Mouse (Mus musculus): ENCODE results near the gene Polr1c. TPM values are rescaled to one million over a fixed set of nuclear protein-coding genes. Genes with fewer than 3 reads are reported as not detected.

Gene Polr1c
- polyA plus RNA-seq, 1 experiment = 60.6 TPM

GRCm38 (mm10) chr17:46259675-46260074, 11.8 kb upstream of the Polr1c start:
- no peak for DNase-seq
- H3K27me3 ChIP-seq (ENCODE audit: control insufficient read depth, insufficient read depth, low read length) = no peaks in the 10 kb centered on the region; the same call in 1 of the 2 replicates
- no peak overlapping the region for H3K27ac ChIP-seq (ENCODE audit: control insufficient read depth, insufficient read depth, low read length)
- TF ChIP-seq POLR2A (IDR thresholded peaks at IDR 0.05; ENCODE audit: control insufficient read depth, extremely low read depth, insufficient read depth, low read length, poor library complexity) (no peak), CTCF (IDR thresholded peaks at IDR 0.05; ENCODE audit: borderline replicate concordance, control insufficient read depth, extremely low read depth, insufficient read depth, low read length, poor library complexity) (no peak)
- H3K36me3 ChIP-seq (ENCODE audit: control insufficient read depth, insufficient read depth, low read length) = peaks cover 51% of the 10 kb centered on the region
- no peaks in the 10 kb centered on the region for H3K4me1 ChIP-seq (replicated peaks; ENCODE audit: control insufficient read depth, insufficient read depth, low read length)
- 93% methylated on average over 17 of the region's 17 CpGs for WGBS
- no peak overlapping the region for H3K4me3 ChIP-seq (ENCODE audit: control insufficient read depth, insufficient read depth, low read length)

GRCm38 (mm10) chr17:46258279-46259053, 10.6 kb upstream of the Polr1c start:
- no peak for TF ChIP-seq POLR2A (IDR thresholded peaks at IDR 0.05; ENCODE audit: control insufficient read depth, extremely low read depth, insufficient read depth, low read length, poor library complexity)
- H3K4me3 ChIP-seq (ENCODE audit: control insufficient read depth, insufficient read depth, low read length) = no peak overlapping the region
- H3K27me3 ChIP-seq (ENCODE audit: control insufficient read depth, insufficient read depth, low read length) = peaks cover 6% of the 10 kb centered on the region; the same call in 1 of the 2 replicates
- DNase-seq = no peak
- peaks cover 6% of the 10 kb centered on the region for H3K4me1 ChIP-seq (replicated peaks; ENCODE audit: control insufficient read depth, insufficient read depth, low read length)
- no peak overlapping the region for H3K27ac ChIP-seq (ENCODE audit: control insufficient read depth, insufficient read depth, low read length)
- peaks cover 41% of the 10 kb centered on the region for H3K36me3 ChIP-seq (ENCODE audit: control insufficient read depth, insufficient read depth, low read length)
- WGBS = 95% methylated on average over 30 of the region's 30 CpGs

GRCm38 (mm10) chr17:46255147-46255546, 7.3 kb upstream of the Polr1c start:
- Histone ChIP-seq H3K27me3 (ENCODE audit: control insufficient read depth, insufficient read depth, low read length) (peaks cover 6% of the 10 kb centered on the region; the same call in 1 of the 2 replicates), H3K4me1 (replicated peaks; ENCODE audit: control insufficient read depth, insufficient read depth, low read length) (peaks cover 10% of the 10 kb centered on the region), H3K36me3 (ENCODE audit: control insufficient read depth, insufficient read depth, low read length) (peaks cover 37% of the 10 kb centered on the region), H3K27ac (ENCODE audit: control insufficient read depth, insufficient read depth, low read length) (no peak overlapping the region), H3K4me3 (ENCODE audit: control insufficient read depth, insufficient read depth, low read length) (no peak overlapping the region)
- 59% methylated on average over 6 of the region's 6 CpGs for WGBS
- TF ChIP-seq CTCF (IDR thresholded peaks at IDR 0.05; ENCODE audit: borderline replicate concordance, control insufficient read depth, extremely low read depth, insufficient read depth, low read length, poor library complexity) (no peak), POLR2A (IDR thresholded peaks at IDR 0.05; ENCODE audit: control insufficient read depth, extremely low read depth, insufficient read depth, low read length, poor library complexity) (no peak)
- no peak for DNase-seq

- Histone ChIP-seq H3K36me3 (ENCODE audit: control insufficient read depth, insufficient read depth, low read length) (peaks cover 33% of the 10 kb centered on the region), H3K27me3 (ENCODE audit: control insufficient read depth, insufficient read depth, low read length) (peaks cover 6% of the 10 kb centered on the region; the same call in 1 of the 2 replicates), H3K4me3 (ENCODE audit: control insufficient read depth, insufficient read depth, low read length) (peak overlapping the region; percentile 32), H3K4me1 (replicated peaks; ENCODE audit: control insufficient read depth, insufficient read depth, low read length) (peaks cover 14% of the 10 kb centered on the region), H3K27ac (ENCODE audit: control insufficient read depth, insufficient read depth, low read length) (no peak overlapping the region)
- 1% methylated on average over 51 of the region's 54 CpGs for WGBS
- peak; percentile 27 for DNase-seq
- TF ChIP-seq POLR2A (IDR thresholded peaks at IDR 0.05; ENCODE audit: control insufficient read depth, extremely low read depth, insufficient read depth, low read length, poor library complexity) (no peak), CTCF (IDR thresholded peaks at IDR 0.05; ENCODE audit: borderline replicate concordance, control insufficient read depth, extremely low read depth, insufficient read depth, low read length, poor library complexity) (no peak)
These were observed 6.3 kb upstream of the Polr1c start for GRCm38 (mm10) chr17:46254106-46254505.

- Histone ChIP-seq H3K36me3 (ENCODE audit: control insufficient read depth, insufficient read depth, low read length) (peaks cover 29% of the 10 kb centered on the region), H3K4me3 (ENCODE audit: control insufficient read depth, insufficient read depth, low read length) (peak within 1 kb of the TSS; percentile 32), H3K27me3 (ENCODE audit: control insufficient read depth, insufficient read depth, low read length) (peaks cover 6% of the 10 kb centered on the region; the same call in 1 of the 2 replicates), H3K27ac (ENCODE audit: control insufficient read depth, insufficient read depth, low read length) (no peak within 1 kb of the TSS), H3K4me1 (replicated peaks; ENCODE audit: control insufficient read depth, insufficient read depth, low read length) (peaks cover 19% of the 10 kb centered on the region)
- DNase-seq = peak; percentile 88
- WGBS = 3% methylated on average over 45 of the region's 48 CpGs
- TF ChIP-seq POLR2A (IDR thresholded peaks at IDR 0.05; ENCODE audit: control insufficient read depth, extremely low read depth, insufficient read depth, low read length, poor library complexity) (no peak), CTCF (IDR thresholded peaks at IDR 0.05; ENCODE audit: borderline replicate concordance, control insufficient read depth, extremely low read depth, insufficient read depth, low read length, poor library complexity) (no peak)
These were observed 5.7 kb upstream of the Polr1c start, which contains the start of gene Lrrc73 for GRCm38 (mm10) chr17:46253452-46254084. Lrrc73 (plus strand) TSS chr17:46253531.

GRCm38 (mm10) chr17:46252571-46253451, 5.0 kb upstream of the Polr1c start:
- Histone ChIP-seq H3K4me1 (replicated peaks; ENCODE audit: control insufficient read depth, insufficient read depth, low read length) (peaks cover 21% of the 10 kb centered on the region), H3K36me3 (ENCODE audit: control insufficient read depth, insufficient read depth, low read length) (peaks cover 24% of the 10 kb centered on the region), H3K27me3 (ENCODE audit: control insufficient read depth, insufficient read depth, low read length) (peaks cover 6% of the 10 kb centered on the region; the same call in 1 of the 2 replicates), H3K27ac (ENCODE audit: control insufficient read depth, insufficient read depth, low read length) (no peak overlapping the region), H3K4me3 (ENCODE audit: control insufficient read depth, insufficient read depth, low read length) (no peak overlapping the region)
- TF ChIP-seq CTCF (IDR thresholded peaks at IDR 0.05; ENCODE audit: borderline replicate concordance, control insufficient read depth, extremely low read depth, insufficient read depth, low read length, poor library complexity) = no peak
- TF ChIP-seq POLR2A (IDR thresholded peaks at IDR 0.05; ENCODE audit: control insufficient read depth, extremely low read depth, insufficient read depth, low read length, poor library complexity) = no peak
- 42% methylated on average over 14 of the region's 14 CpGs for WGBS
- peak; percentile 34 for DNase-seq
